Mouse (Mus musculus) lung, postnatal 0 days (tissue): ENCODE measurements around the gene Fyn. TPM values are rescaled to one million over a fixed set of nuclear protein-coding genes. Genes with fewer than 3 reads are reported as not detected.
A peak's percentile ranks its signal among the peaks of the same experiment; 100 is the strongest.

Source experiments
- ATAC-seq: fragments of 200-750 bp; cut with Nextera tagmentation; 2 replicates; pipeline ENCODE4 v1.8.0; 2017; ENCODE audit warnings: moderate library complexity
- DNase-seq: peaks from one replicate; pipeline ENCODE4 v3.0.0-alpha.2; 2016; ENCODE audit warnings: low spot score
- H3K27ac ChIP-seq: fragments of 300-500 bp; sonication (generic); 2 replicates; pipeline ENCODE4 v1.5.1; 2014; ENCODE audit warnings: antibody characterized with exemption, mild to moderate bottlenecking, low read length, mixed read lengths
- H3K27me3 ChIP-seq: fragments of 300-500 bp; sonication (generic); replicated peaks from 2 replicates; pipeline ENCODE4 v1.6.1; 2014; ENCODE audit warnings: low read length, mixed read lengths; ENCODE audit not compliant: insufficient read depth
- H3K36me3 ChIP-seq: fragments of 300-500 bp; sonication (generic); 2 replicates; pipeline ENCODE4 v1.6.1; 2014; ENCODE audit warnings: low read length, mixed read lengths; ENCODE audit not compliant: insufficient read depth
- H3K4me1 ChIP-seq: fragments of 300-500 bp; sonication (generic); 2 replicates; pipeline ENCODE4 v1.6.1; 2014; ENCODE audit warnings: antibody characterized with exemption, low read depth, low read length, mixed read lengths; ENCODE audit not compliant: insufficient read depth
- H3K4me2 ChIP-seq: fragments of 300-500 bp; sonication (generic); replicated peaks from 2 replicates; pipeline ENCODE4 v1.6.1; 2014; ENCODE audit warnings: low read depth, mild to moderate bottlenecking, low read length, moderate library complexity, mixed read lengths
- H3K4me3 ChIP-seq: fragments of 300-500 bp; sonication (generic); 2 replicates; pipeline ENCODE4 v1.5.1; 2014; ENCODE audit warnings: low read depth, low read length
- H3K9ac ChIP-seq: fragments of 300-500 bp; sonication (generic); replicated peaks from 2 replicates; pipeline ENCODE4 v1.6.1; 2014; ENCODE audit warnings: low read depth, mild to moderate bottlenecking
- H3K9me3 ChIP-seq: fragments of 300-500 bp; sonication (generic); 2 replicates; pipeline ENCODE4 v1.6.1; 2016; ENCODE audit warnings: low read length, mixed read lengths
- CTCF ChIP-seq: IDR thresholded peaks from 2 replicates; pipeline ENCODE4 v1.5.1; 2016; ENCODE audit warnings: antibody characterized with exemption, mild to moderate bottlenecking
- EP300 ChIP-seq: IDR thresholded peaks from 2 replicates; pipeline ENCODE4 v1.6.1; 2016; ENCODE audit warnings: antibody characterized with exemption, mild to moderate bottlenecking, control low read depth
- WGBS: fragments of 180-500 bp; shearing (Covaris S2); extraction: QIAGEN DNeasy Blood & Tissue Kit; methylation state at CpG from one replicate; pipeline ENCODE4 v1.1.7; 2014; 5-methylcytosine and 5-hydroxymethylcytosine counted together
- polyA plus RNA-seq: library from polyadenylated mRNA; unstranded; fragments of >200 nt; fragmentation: Nextera tagmentation; extraction: Ambion mirVana; gene quantifications from 2 replicates; pipeline ENCODE4 v1.2.1, GENCODE M21; 2015

The Fyn gene
- polyA plus RNA-seq, 1 experiment from 2014 or later: 23.0 TPM

GRCm38 (mm10) chr10:39516541-39517133 lies 148.0 kb downstream of the Fyn start:
- 87% methylated on average over 6 of the region's 6 CpGs for WGBS
- Histone ChIP-seq H3K4me2 (no peak overlapping the region), H3K36me3 (no peaks in the 10 kb centered on the region), H3K4me3 (no peak overlapping the region), H3K9ac (no peak overlapping the region), H3K27me3 (no peaks in the 10 kb centered on the region), H3K4me1 (no peaks in the 10 kb centered on the region), H3K9me3 (no peaks in the 10 kb centered on the region), H3K27ac (no peak overlapping the region)
- no peak for ATAC-seq
- no peak for TF ChIP-seq EP300
- TF ChIP-seq CTCF: no peak
- DNase-seq: no peak

- Histone ChIP-seq H3K27me3 (no peaks in the 10 kb centered on the region), H3K4me2 (no peak overlapping the region), H3K36me3 (no peaks in the 10 kb centered on the region), H3K9ac (no peak overlapping the region), H3K9me3 (no peaks in the 10 kb centered on the region), H3K4me3 (no peak overlapping the region), H3K27ac (no peak overlapping the region), H3K4me1 (no peaks in the 10 kb centered on the region; the same call in 1 of the 2 replicates)
- 60% methylated on average over 9 of the region's 9 CpGs for WGBS
- DNase-seq (no peak), ATAC-seq (no peak)
- TF ChIP-seq CTCF: no peak
- no peak for TF ChIP-seq EP300
These were observed 148.7 kb downstream of the Fyn start for GRCm38 (mm10) chr10:39517375-39517774.

GRCm38 (mm10) chr10:39518232-39518631 lies 149.6 kb downstream of the Fyn start:
- Histone ChIP-seq H3K9me3 (no peaks in the 10 kb centered on the region), H3K27ac (no peak overlapping the region), H3K27me3 (no peaks in the 10 kb centered on the region), H3K9ac (no peak overlapping the region), H3K36me3 (no peaks in the 10 kb centered on the region), H3K4me2 (no peak overlapping the region), H3K4me1 (no peaks in the 10 kb centered on the region; the same call in 1 of the 2 replicates), H3K4me3 (no peak overlapping the region)
- ATAC-seq: no peak
- 66% methylated on average over 8 of the region's 8 CpGs for WGBS
- no peak for TF ChIP-seq EP300
- TF ChIP-seq CTCF: no peak
- no peak for DNase-seq

GRCm38 (mm10) chr10:39518859-39519258 lies 150.2 kb downstream of the Fyn start:
- Histone ChIP-seq H3K27me3 (no peaks in the 10 kb centered on the region), H3K4me2 (no peak overlapping the region), H3K4me3 (no peak overlapping the region), H3K9ac (no peak overlapping the region), H3K36me3 (no peaks in the 10 kb centered on the region), H3K27ac (no peak overlapping the region), H3K4me1 (no peaks in the 10 kb centered on the region; the same call in 1 of the 2 replicates), H3K9me3 (no peaks in the 10 kb centered on the region)
- TF ChIP-seq CTCF (no peak), EP300 (peak; percentile 63)
- WGBS: 43% methylated on average over 3 of the region's 3 CpGs
- DNase-seq: peak; percentile 40
- 0 out of 2 replicates have a peak, but pooled peaks have one; percentile 25 for ATAC-seq

GRCm38 (mm10) chr10:39520123-39520989 lies 151.7 kb downstream of the Fyn start:
- no peak overlapping the region for H3K4me2 ChIP-seq
- H3K4me3 ChIP-seq: no peak overlapping the region
- H3K9ac ChIP-seq: no peak overlapping the region
- TF ChIP-seq EP300 (no peak), CTCF (peak; percentile 76)
- no peak overlapping the region for H3K27ac ChIP-seq
- H3K4me1 ChIP-seq: no peaks in the 10 kb centered on the region; the same call in 1 of the 2 replicates
- peak; percentile 64 for ATAC-seq
- H3K36me3 ChIP-seq: no peaks in the 10 kb centered on the region
- WGBS: 52% methylated on average over 9 of the region's 9 CpGs
- no peaks in the 10 kb centered on the region for H3K9me3 ChIP-seq
- H3K27me3 ChIP-seq: no peaks in the 10 kb centered on the region
- DNase-seq: peak; percentile 92

GRCm38 (mm10) chr10:39521327-39521726 lies 152.7 kb downstream of the Fyn start:
- Histone ChIP-seq H3K4me2 (no peak overlapping the region), H3K9me3 (no peaks in the 10 kb centered on the region), H3K27ac (no peak overlapping the region), H3K36me3 (no peaks in the 10 kb centered on the region), H3K27me3 (no peaks in the 10 kb centered on the region), H3K4me1 (no peaks in the 10 kb centered on the region; the same call in 1 of the 2 replicates), H3K4me3 (no peak overlapping the region), H3K9ac (no peak overlapping the region)
- ATAC-seq (no peak), DNase-seq (no peak)
- no peak for TF ChIP-seq EP300
- TF ChIP-seq CTCF: peak; percentile 10
- WGBS: 54% methylated on average over 1 of the region's 1 CpGs
